19 mouse cellular contexts compared by ENCODE assay signal in genomic region chr14:103186658-103187057, GRCm38 (mm10).
"Had no signal": no experiment of that assay in that cellular context is flagged by ENCODE, and none has a peak within 500 bp of the region (broad histone marks: within the 10 kb centered on the region; RNA-seq: fewer than 3 reads in every experiment).

No protein-coding gene starts in this region.

- H3K27me3 ChIP-seq: lung, embryonic 15.5 days; megakaryocyte, embryonic 14.5 days; midbrain, embryonic 13.5 days; neural tube, embryonic 12.5 days; stomach, embryonic 15.5 days had no signal

- H3K27ac ChIP-seq: liver, embryonic 14.5 days; lung, embryonic 15.5 days; macrophage; midbrain, embryonic 13.5 days; neural tube, embryonic 12.5 days; stomach, embryonic 15.5 days; stomach, postnatal 0 days had no signal

- H3K9me3 ChIP-seq: lung, embryonic 15.5 days; megakaryocyte, embryonic 14.5 days; midbrain, embryonic 13.5 days; neural tube, embryonic 12.5 days; stomach, embryonic 15.5 days had no signal

- H3K36me3 ChIP-seq: stomach, embryonic 15.5 days had no signal

- ATAC-seq: lung, postnatal 0 days; midbrain, embryonic 13.5 days; midbrain, embryonic 16.5 days had no signal

- H3K4me1 ChIP-seq: lung, embryonic 15.5 days; midbrain, embryonic 13.5 days; neural tube, embryonic 12.5 days; stomach, embryonic 15.5 days had no signal

- H3K4me3 ChIP-seq: lung, embryonic 15.5 days; megakaryocyte, embryonic 14.5 days; midbrain, embryonic 13.5 days; myocyte; neural tube, embryonic 12.5 days; stomach, embryonic 15.5 days had no signal

- DNase-seq: lung, adult 2 months; lung, postnatal 14 days; lung, postnatal 36 days; right cerebral cortex, postnatal 14 days; thymus, adult 2 months; thymus, postnatal 25 days; thymus, postnatal 4 days had no signal

- H3K9ac ChIP-seq: liver, embryonic 14.5 days; lung, embryonic 15.5 days; midbrain, embryonic 13.5 days; neural tube, embryonic 12.5 days; stomach, embryonic 15.5 days had no signal

- H3K4me2 ChIP-seq: lung, embryonic 15.5 days; midbrain, embryonic 11.5 days; midbrain, embryonic 13.5 days; neural tube, embryonic 12.5 days; stomach, embryonic 15.5 days had no signal
